Mouse (Mus musculus): Measurements from ENCODE around the gene 9230104L09Rik.

DNA sequence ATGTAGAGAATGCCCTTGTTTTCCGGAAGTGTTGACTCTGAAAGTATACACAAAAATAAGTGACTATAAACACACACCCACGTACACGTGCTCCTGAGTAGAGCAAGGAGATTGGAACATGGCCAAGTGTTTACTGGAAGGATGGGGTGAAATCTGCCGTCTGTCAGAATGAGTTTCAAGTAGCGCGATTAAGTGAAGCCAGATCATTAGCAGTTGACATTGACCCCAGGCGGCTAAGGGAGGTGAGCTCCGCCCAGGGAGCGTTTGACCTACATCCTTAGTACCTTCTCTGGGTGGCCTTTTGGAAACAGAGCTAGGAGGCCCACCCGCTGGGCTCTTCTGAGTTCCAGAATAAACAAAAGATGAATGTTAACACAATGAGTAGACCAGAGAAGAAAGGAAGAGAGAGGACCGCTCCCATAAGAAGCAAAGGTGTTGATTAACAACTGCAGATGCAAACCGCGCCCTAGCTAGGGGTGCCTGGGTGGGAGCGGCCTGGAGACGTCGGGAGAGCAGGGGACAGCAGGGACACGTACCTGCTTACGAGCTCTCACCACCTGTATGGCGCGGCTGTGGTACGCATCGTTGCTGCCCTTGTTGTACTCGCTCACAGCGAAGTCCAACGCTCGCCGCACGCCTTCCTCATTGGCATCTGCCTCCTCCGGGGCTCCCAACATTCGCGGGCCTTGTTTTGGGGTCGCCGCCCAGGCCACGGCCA, 9.9 kb upstream of the 9230104L09Rik start:
- TF ChIP-seq CTCF (IDR thresholded peaks at IDR 0.05; ENCODE audit: extremely low read depth, insufficient read length, insufficient replicate concordance, low read depth, low read length) (no peak), POLR2A (IDR thresholded peaks at IDR 0.05; ENCODE audit: low read depth, low read length) (no peak)
